Mouse (Mus musculus) adrenal gland, adult 18-20 months (tissue): ENCODE data around the gene Abcb11. TPM values are rescaled to one million over a fixed set of nuclear protein-coding genes. Genes with fewer than 3 reads are reported as not detected.

Source experiments
- DNase-seq, 2 experiments: peaks; one replicate each; pipeline ENCODE4 v3.0.0; 2021 to 2022; ENCODE audit warnings: low spot score in 2 of 2
- total RNA-seq, 2 experiments: library from RNA; stranded (reverse); gene quantifications; 1 replicate in 1 of 2; 2 replicates in 1 of 2; pipeline ENCODE4 v1.2.3; 2021

Abcb11 gene
- total RNA-seq, 2 experiments from 2014 or later = not detected

DNA sequence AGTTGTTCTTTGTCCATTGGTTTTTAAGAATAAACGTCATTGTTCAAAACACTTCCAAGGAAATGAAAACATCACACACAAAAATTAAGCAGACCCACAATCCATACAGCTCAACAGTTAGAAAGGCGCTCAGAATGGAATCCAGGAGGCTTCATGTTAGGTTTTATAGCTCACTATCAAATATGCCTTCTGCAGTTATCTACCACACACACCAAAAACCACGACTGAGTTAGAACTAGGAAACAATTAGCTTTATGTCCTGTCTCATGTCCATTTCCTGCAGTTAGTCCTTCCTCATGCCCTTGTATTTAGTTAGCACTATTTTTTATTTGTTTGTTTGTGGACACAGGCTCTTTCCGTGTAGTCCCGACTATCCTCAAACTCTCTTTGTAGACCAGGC is 151.4 kb downstream of the Abcb11 start:
- DNase-seq = no peak

DNA sequence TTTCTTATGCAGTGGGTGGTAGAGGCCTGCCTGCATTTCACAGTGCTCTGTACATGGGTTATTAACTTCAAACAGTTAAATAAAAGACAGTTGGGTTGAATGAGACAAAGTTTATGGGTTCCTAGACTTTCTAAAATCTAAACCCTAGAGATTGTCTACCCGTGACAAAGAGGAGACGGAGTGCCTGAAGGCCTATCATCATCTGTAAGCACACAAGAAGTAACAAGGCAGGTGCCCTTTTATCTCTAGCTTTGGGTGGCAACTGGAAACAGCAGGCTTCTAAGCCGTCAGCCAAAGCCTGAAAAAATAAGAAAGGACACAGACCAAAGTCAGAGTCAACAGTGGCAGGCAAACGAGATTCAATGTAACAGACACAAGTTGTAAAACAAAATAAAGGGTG is 153.2 kb downstream of the Abcb11 start:
- no peak for DNase-seq

DNA sequence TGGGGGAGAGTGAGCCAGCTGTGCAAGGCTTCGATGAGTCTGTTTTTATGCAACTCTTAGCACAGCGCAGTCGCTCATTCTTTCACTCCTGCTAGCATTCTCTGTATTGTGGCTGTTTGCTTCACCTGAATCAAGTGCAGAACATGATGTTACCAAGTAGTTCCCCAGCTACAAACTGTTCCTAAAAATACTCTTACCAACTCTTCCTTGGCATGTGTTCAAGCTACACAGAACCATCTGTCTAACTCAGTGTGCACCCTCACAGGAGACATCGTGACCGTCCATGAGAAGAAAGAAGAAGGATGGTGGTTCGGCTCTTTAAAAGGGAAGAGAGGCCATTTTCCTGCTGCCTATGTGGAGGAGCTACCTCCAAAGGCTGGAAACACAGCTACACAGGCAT is 153.7 kb downstream of the Abcb11 start:
- no peak for DNase-seq

Other genes starting within 250 kb of the Abcb11 start
- 10 to 100 TPM in 1 of 2 experiments, 1 to 10 TPM in 1; 8.4 to 10.2 TPM for gene Nostrin, start 206.8 kb downstream of the Abcb11 start, total RNA-seq
- 1 to 10 TPM; 1.4 TPM for gene Spc25, start 136.4 kb downstream of the Abcb11 start, total RNA-seq
- gene G6pc2, start 131.5 kb downstream of the Abcb11 start, total RNA-seq = not detected
- 1 to 10 TPM; 2.1 to 2.9 TPM for gene Dhrs9, start 37.8 kb upstream of the Abcb11 start, total RNA-seq
- 1 to 10 TPM in 1 of 2 experiments, under 1 TPM in 1; 0.45 to 1.2 TPM for gene Lrp2, start 243.4 kb upstream of the Abcb11 start, total RNA-seq